Comparison of ENCODE assay signal across 9 mouse cellular contexts in the genomic region with DNA sequence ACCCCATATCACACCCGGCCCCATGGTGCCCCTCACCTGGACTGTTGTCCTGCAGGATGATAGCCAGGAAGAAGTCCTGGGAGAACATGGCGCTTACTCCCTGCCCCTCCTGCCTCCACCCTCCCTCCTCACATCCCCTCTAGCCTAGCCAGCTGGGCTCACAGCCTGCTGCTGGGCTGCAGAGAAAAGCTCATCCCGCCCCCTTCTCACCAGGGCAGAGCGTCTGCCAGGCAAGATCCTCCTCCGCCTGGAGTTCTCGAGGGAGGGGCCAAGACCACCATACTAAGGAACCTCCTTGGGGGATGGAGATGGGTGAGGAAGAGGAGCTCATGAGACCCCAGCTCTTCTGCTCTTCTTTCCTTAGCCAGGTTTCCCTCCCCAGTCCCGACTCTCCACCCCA. TPM values are rescaled to one million over a fixed set of nuclear protein-coding genes. Genes with fewer than 3 reads are reported as not detected.
DNase-seq lines count a peak whose midpoint lies in the region; ATAC-seq lines count a peak whose summit lies in the region.
"Had no signal": no experiment of that assay in that cellular context is flagged by ENCODE, and none has a peak within 500 bp of the region (broad histone marks: within the 10 kb centered on the region; RNA-seq: fewer than 3 reads in every experiment).

No protein-coding gene starts in this region.

- 20% methylated on average over 7 of the region's 7 CpGs for WGBS in embryonic facial prominence, embryonic 14.5 days

- H3K27me3 ChIP-seq in embryonic facial prominence, embryonic 14.5 days (replicated peaks; ENCODE audit: control insufficient read depth, insufficient read depth, low read length), result no peaks in the 10 kb centered on the region

- H3K4me1 ChIP-seq in embryonic facial prominence, embryonic 14.5 days (ENCODE audit: control insufficient read depth, insufficient read depth, low read length), result peaks cover 12% of the 10 kb centered on the region; the same call in 1 of the 2 replicates

- peak; percentile 67 for ATAC-seq in embryonic facial prominence, embryonic 14.5 days (ENCODE audit: low read depth)

- no peak overlapping the region for H3K27ac ChIP-seq in embryonic facial prominence, embryonic 14.5 days (replicated peaks; ENCODE audit: low read depth, low read length)

- DNase-seq in layer of hippocampus, adult 11-12 months (ENCODE audit: low spot score), result peak; percentile 70
- no peak for DNase-seq in layer of hippocampus, adult 9-10 months (ENCODE audit: low spot score)
- DNase-seq in embryonic facial prominence, embryonic 14.5 days (ENCODE audit: low spot score), result no peak
- peak; percentile 66 to 75 for DNase-seq in layer of hippocampus, postnatal 36 days
- DNase-seq in right cerebral cortex, postnatal 14 days, result peak; percentile 70
- no peak for DNase-seq in ovary, adult 18-20 months (ENCODE audit: low spot score)
- no peak for DNase-seq in adrenal gland, adult 2 months
- no peak for DNase-seq in urinary bladder, adult 2 months (ENCODE audit: low spot score)

- no peaks in the 10 kb centered on the region for H3K9me3 ChIP-seq in embryonic facial prominence, embryonic 14.5 days (ENCODE audit: control insufficient read depth, low read length)

- no peak overlapping the region for H3K4me3 ChIP-seq in embryonic facial prominence, embryonic 14.5 days (ENCODE audit: low read depth, low read length)
- H3K4me3 ChIP-seq: erythroblast, embryonic 14.5 days had no signal

- peaks cover 52% of the 10 kb centered on the region for H3K36me3 ChIP-seq in embryonic facial prominence, embryonic 14.5 days (ENCODE audit: control insufficient read depth, insufficient read depth, low read length)

- no peak overlapping the region for H3K4me2 ChIP-seq in embryonic facial prominence, embryonic 14.5 days (ENCODE audit: low read depth, low read length)

- H3K9ac ChIP-seq in embryonic facial prominence, embryonic 14.5 days (ENCODE audit: low read depth, low read length), result peak overlapping the region; percentile 25; the same call in 1 of the 2 replicates

RNA-seq across cellular contexts. Expression of a gene that starts 12.9 kb away (rescaled TPM):
- 45.6 and 48.2 TPM in 2 replicates for polyA plus RNA-seq in embryonic facial prominence, embryonic 14.5 days (2014; fragmentation: Nextera tagmentation; extraction: Ambion mirVana)
- 100 to 1,000 TPM; 352 to 385 TPM for total RNA-seq in layer of hippocampus, postnatal 36 days (2021)
- total RNA-seq in adrenal gland, adult 2 months (2021), result 10 to 100 TPM; 12.0 to 22.4 TPM
- 49.1 and 61.8 TPM in 2 replicates for polyA plus RNA-seq in adrenal gland, adult 2 months (2012; rRNA removed)
- 36.9 and 42.2 TPM in 2 replicates for polyA plus RNA-seq in urinary bladder, adult 2 months (2012; rRNA removed)

RNA-seq across cellular contexts. Expression of a gene that starts 14.4 kb away (rescaled TPM):
- polyA plus RNA-seq in embryonic facial prominence, embryonic 14.5 days (2014; fragmentation: Nextera tagmentation; extraction: Ambion mirVana), result 51.8 and 54.6 TPM in 2 replicates
- total RNA-seq in layer of hippocampus, postnatal 36 days (2021), result 10 to 100 TPM; 78.8 to 87.0 TPM
- 10 to 100 TPM; 56.2 to 68.5 TPM for total RNA-seq in adrenal gland, adult 2 months (2021)
- 74.0 and 75.4 TPM in 2 replicates for polyA plus RNA-seq in adrenal gland, adult 2 months (2012; rRNA removed)
- polyA plus RNA-seq in urinary bladder, adult 2 months (2012; rRNA removed), result 31.3 and 38.4 TPM in 2 replicates

RNA-seq across cellular contexts. Expression of a gene that starts 31.4 kb away (rescaled TPM):
- 0.38 and 0.40 TPM in 2 replicates for polyA plus RNA-seq in embryonic facial prominence, embryonic 14.5 days (2014; fragmentation: Nextera tagmentation; extraction: Ambion mirVana)
- total RNA-seq in layer of hippocampus, postnatal 36 days (2021), result under 1 TPM in 1 of 2 experiments, not detected in 1; 0.22 TPM
- 1 to 10 TPM in 1 of 2 experiments, under 1 TPM in 1; 0.52 to 7.0 TPM for total RNA-seq in adrenal gland, adult 2 months (2021)
- 0.25 and 2.0 TPM in 2 replicates for polyA plus RNA-seq in adrenal gland, adult 2 months (2012; rRNA removed)
- polyA plus RNA-seq in urinary bladder, adult 2 months (2012; rRNA removed), result 1.6 and 2.1 TPM in 2 replicates
- polyA plus RNA-seq: erythroblast, embryonic 14.5 days had no signal

Comparison
In these comparisons a context has a peak if more than half of its experiments do, and no peak if none do; other contexts are left out.
1. DNase-seq: peak in layer of hippocampus, adult 11-12 months (single experiment), layer of hippocampus, postnatal 36 days (2 of 2) and right cerebral cortex, postnatal 14 days (single experiment); none in layer of hippocampus, adult 9-10 months (single experiment), embryonic facial prominence, embryonic 14.5 days (single experiment), ovary, adult 18-20 months (single experiment), adrenal gland, adult 2 months (single experiment) and urinary bladder, adult 2 months (single experiment).